Mouse (Mus musculus): ENCODE data around the gene Rhbdl1. TPM values are rescaled to one million over a fixed set of nuclear protein-coding genes. Genes with fewer than 3 reads are reported as not detected.
A peak's percentile ranks its signal among the peaks of the same experiment; 100 is the strongest.

The Rhbdl1 gene
- total RNA-seq, 1 experiment from 2014 or later = 1.5 TPM

GRCm38 (mm10) chr17:25843636-25844395 is 6.7 kb upstream of the Rhbdl1 start:
- ATAC-seq (ENCODE audit: extremely low read depth, insufficient number of reproducible peaks, low FRiP score, poor library complexity, severe bottlenecking) = no peak

DNA sequence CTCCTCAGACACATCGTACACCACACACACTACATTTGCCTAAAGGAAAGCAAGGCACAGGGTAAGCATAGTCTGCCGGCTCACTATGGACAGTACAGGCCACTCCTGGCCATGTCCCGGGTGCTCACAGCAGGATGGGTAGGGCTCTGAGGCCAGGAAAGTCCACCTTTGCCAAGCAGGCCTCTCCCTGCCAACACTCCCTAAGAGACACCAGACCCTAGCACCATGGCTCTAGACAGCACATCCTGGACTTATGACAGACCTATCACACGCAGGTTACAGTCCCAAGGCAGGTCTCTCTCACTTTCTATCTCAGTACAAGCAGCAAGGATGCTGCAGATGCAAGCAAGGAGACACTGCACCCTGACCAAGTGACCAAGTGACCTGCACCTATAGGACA is 6.0 kb upstream of the Rhbdl1 start:
- no peak for ATAC-seq (ENCODE audit: extremely low read depth, insufficient number of reproducible peaks, low FRiP score, poor library complexity, severe bottlenecking)

DNA sequence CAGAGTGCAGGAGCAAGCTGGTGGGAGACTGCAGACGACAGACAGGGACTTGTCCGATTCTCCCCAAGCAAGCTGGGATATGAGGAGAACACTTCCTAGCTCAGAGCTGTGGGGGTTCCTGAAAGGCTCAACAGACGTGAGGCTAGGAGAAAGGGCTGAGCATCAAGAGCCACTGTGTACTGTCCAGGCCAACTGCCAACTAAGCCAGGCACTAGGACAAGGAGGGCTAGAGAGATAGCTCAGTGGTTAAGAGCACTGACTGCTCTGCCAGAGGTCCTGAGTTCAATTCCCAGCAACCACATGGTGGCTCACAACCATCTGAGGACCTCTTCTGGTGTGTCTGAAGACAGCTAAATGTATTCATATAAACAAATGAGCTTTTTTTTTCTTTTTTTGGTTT is 5.4 kb upstream of the Rhbdl1 start:
- no peak for ATAC-seq (ENCODE audit: extremely low read depth, insufficient number of reproducible peaks, low FRiP score, poor library complexity, severe bottlenecking)

DNA sequence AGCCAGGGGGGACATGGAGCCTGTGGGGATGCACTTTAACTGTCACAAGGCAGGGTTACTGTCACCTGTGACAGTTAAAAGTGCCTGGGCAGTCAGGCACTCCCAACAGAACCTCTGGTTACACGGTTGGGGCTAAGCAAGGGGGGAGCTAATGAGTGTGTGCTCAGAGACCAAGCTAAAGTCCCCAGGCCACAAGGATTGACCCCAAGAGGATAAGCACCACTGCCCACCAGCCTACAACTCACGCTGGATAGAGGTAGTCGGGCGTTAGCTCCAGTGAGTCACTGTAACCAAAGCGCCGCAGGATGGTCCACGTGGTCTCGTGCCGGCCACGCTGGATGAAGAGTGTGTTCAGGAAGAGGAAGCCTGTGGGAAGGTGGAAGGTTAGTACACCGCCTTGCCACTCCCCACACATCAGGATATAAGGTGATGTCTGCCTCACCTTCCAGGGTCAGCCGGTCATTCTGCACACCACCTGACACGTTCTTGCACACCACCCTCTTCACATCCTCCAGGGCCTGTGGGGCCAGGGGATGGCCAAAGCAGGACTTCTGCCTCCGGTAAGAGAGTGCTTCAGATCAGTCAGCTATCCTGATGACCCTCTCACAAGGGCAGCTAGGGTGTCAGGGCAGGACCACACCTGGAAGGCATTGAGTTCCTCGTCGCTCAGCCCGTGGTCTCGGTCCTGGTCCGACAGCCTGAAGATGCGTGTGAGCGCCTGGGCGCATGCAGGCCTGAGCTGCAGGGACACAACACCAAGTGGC is 4.2 kb upstream of the Rhbdl1 start, which contains the start of gene Gm20683:
Gene Gm20683, minus strand, starts transcription at position 647 of the 764 bp plus-strand sequence.
- ATAC-seq (ENCODE audit: extremely low read depth, insufficient number of reproducible peaks, low FRiP score, poor library complexity, severe bottlenecking) = no peak

- no peak for ATAC-seq (ENCODE audit: extremely low read depth, insufficient number of reproducible peaks, low FRiP score, poor library complexity, severe bottlenecking)
Observed at GRCm38 (mm10) chr17:25840519-25840918, 3.4 kb upstream of the Rhbdl1 start.

GRCm38 (mm10) chr17:25839455-25840235 is 2.5 kb upstream of the Rhbdl1 start:
- no peak for ATAC-seq (ENCODE audit: extremely low read depth, insufficient number of reproducible peaks, low FRiP score, poor library complexity, severe bottlenecking)

GRCm38 (mm10) chr17:25838904-25839303 is 1.8 kb upstream of the Rhbdl1 start:
- ATAC-seq (ENCODE audit: extremely low read depth, insufficient number of reproducible peaks, low FRiP score, poor library complexity, severe bottlenecking) = no peak

GRCm38 (mm10) chr17:25837533-25837932 is 438 bp upstream of the Rhbdl1 start:
- no peak for ATAC-seq (ENCODE audit: extremely low read depth, insufficient number of reproducible peaks, low FRiP score, poor library complexity, severe bottlenecking)

DNA sequence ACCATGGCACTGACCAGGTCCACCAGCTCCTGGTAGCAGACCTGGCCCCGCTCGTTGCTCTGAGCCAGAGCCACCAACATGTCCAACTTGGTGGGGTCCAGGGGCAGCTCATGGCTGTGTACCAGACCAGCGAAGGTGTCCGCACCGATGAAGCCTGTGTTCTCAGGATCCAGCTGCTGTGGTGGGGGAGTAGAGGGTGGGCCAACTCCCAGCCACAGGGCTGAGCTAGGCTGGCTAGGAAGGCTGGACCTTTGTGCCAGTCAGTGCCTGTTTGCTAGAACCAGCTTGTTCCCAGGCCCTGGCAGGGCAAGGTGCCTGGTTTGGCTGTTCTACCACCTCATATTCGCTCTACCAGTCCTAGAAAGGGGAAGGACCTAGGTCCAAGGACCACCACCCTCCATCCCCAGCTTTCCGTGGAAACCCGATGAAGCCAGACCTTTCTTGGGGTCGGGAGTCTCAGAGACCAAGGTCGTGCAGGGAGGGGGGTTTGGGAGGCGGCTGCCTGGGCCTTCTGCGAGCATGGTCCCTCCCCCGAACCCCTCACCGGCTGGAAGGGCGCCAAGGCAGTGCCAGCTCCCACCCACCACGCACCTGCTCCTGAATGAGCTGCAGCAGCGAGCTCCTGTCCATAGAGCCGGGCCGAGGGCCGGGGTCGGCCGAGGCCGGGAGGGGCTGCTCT is 559 bp downstream of the Rhbdl1 start:
- ATAC-seq (ENCODE audit: extremely low read depth, insufficient number of reproducible peaks, low FRiP score, poor library complexity, severe bottlenecking) = no peak

DNA sequence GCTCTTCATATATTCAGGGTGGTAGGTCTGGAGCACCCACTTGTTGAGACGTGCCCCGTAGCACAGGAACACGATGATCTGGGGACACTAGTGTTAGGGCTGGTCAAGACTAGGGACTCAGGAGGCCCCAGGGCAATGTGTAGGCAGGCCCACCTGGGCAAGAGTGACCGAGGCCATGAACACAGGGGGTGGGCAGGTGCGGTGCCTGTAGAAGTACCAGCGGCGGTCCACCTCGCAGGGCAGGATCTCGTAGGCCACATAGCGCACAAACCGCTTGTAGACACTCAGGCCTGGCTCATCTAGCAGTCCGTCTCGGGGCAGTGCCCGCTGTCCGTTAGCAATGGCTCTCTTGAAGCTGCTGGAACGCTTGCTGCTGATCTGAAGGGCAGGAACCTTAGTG is 1.3 kb downstream of the Rhbdl1 start:
- ATAC-seq (ENCODE audit: extremely low read depth, insufficient number of reproducible peaks, low FRiP score, poor library complexity, severe bottlenecking) = no peak

DNA sequence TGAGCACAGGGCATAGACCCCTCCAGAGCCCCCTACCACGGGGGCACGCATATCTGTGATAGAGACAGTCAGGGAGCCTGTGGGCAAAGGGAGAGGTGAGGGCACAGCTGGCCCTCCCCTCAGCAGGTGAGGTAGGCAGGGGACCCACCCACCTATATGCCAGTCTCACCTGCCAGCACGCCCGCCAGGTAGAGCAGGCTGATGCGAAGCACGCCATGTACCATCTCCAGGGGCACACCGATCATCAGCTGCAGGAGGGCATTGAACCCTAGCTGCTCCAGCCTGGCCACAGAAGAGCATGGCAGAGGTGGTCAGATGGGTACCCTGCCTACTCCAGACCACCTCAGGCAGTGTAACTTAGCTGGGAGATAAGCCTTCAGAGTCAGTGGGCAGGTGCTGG is 1.8 kb downstream of the Rhbdl1 start:
- ATAC-seq (ENCODE audit: extremely low read depth, insufficient number of reproducible peaks, low FRiP score, poor library complexity, severe bottlenecking) = no peak

DNA sequence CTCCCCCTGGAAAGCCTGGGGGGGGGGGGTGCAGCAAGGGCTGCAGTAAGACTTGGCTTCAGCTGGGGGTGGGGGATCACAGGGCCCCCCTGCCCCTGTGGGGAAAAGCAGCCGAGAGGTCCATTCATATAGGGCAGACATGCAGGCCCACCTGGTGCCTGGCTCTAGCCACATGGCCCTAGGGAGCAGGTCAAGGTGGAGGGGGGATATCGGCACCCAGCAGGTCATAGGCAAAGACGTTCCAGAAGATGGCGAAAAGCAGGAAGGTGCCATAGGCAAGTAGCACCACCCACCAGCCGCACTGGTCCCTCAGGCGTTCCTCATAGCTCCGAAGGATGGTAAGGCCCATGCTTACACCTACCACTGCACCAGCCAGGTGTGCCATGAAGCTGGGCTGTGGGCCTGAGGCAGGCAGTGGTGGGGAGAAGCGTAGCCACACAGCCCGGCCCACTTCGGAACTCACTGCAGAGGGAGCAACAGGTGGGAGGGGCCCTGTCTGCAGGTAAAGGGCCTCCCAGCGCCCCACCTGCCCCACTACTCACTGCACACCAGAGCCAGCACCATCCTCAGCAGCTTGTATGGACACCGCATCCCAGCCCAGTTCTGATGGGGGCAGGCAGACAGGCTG is 2.4 kb downstream of the Rhbdl1 start:
- ATAC-seq (ENCODE audit: extremely low read depth, insufficient number of reproducible peaks, low FRiP score, poor library complexity, severe bottlenecking) = no peak

GRCm38 (mm10) chr17:25833961-25834594 is 3.0 kb downstream of the Rhbdl1 start:
- no peak for ATAC-seq (ENCODE audit: extremely low read depth, insufficient number of reproducible peaks, low FRiP score, poor library complexity, severe bottlenecking)

DNA sequence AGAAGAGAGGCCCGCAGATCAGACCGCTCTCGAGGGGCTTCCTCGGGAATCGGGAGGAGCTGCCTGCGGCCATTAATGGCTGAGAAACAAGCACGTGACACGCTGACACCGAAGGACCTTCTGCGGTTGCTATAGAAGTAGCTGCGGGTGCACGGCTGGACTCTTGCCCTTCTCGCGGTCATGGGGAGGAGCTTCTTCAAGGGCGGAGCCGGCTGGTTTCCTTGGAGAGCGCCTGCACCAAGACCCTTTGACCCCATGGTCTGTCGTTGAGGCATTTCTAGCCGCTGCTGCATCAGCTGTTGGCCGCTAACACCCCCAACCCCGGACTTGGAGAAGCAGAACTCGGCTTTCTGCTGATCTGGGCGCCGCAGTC is 3.8 kb downstream of the Rhbdl1 start, which contains the start of gene Stub1:
Gene Stub1, minus strand, starts transcription at position 114 of the 373 bp plus-strand sequence.
- ATAC-seq (ENCODE audit: extremely low read depth, insufficient number of reproducible peaks, low FRiP score, poor library complexity, severe bottlenecking) = peak; percentile 0; the same call in 1 of the 2 replicates

GRCm38 (mm10) chr17:25832436-25833290 is 4.4 kb downstream of the Rhbdl1 start:
- ATAC-seq (ENCODE audit: extremely low read depth, insufficient number of reproducible peaks, low FRiP score, poor library complexity, severe bottlenecking) = peak; percentile 89

- no peak for ATAC-seq (ENCODE audit: extremely low read depth, insufficient number of reproducible peaks, low FRiP score, poor library complexity, severe bottlenecking)
Observed at GRCm38 (mm10) chr17:25831451-25832281, 5.4 kb downstream of the Rhbdl1 start.

Measured in neutrophil, adult 5-6 weeks (primary cell).